Comparison of ENCODE assay signal across 9 mouse cellular contexts in the genomic region with DNA sequence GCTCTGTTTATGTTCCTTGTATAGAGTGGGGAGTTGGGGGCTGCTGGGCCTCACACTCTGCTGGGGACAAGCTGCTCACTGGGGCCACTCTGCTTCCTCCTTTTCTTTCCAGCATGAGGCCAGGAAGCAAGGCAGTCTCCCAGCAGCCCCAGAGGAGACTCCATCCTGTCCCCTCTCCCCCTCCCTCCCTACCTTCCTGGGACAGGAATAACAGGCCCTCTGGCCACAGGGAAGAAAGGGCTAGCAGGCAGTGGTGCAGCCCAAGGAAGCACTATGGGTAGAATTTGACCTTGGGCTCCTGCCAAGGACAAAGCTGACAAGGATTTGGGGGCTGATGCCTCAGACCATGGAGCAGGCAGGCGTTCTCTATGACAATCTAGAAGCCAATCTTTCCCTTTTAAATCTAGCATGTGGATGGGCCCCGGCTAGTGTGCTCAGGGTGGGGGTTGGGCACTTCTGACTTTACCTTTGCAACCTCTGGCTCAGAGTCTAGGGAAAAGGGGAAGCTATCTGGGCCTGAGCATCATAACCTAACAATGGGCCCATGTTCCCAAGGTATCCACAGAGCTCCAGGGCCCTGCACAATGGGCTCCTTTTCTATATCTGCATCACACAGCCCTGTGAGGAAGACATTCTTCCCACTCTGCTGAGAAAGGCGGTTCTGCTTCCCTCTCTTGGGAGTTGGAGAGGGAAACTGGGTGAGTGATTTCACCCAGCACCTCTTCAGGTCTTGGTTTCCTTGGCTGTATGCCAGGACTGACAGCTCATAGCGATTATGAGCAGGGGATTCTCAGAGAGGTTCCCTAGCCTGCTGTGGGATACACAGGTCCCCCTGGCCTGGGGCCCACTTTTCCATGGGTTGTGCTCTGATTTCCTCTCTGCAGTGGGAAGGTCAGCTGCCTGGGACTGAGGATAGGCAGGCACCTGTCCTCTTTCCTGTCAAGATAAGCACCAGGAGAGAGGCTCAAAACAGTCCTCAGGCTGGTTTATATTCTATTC. TPM values are rescaled to one million over a fixed set of nuclear protein-coding genes. Genes with fewer than 3 reads are reported as not detected.
A peak's percentile ranks its signal among the peaks of the same experiment; 100 is the strongest.
DNase-seq lines count a peak whose midpoint lies in the region; ATAC-seq and TF ChIP-seq lines count a peak whose summit lies in the region.
"Had no signal": no experiment of that assay in that cellular context is flagged by ENCODE, and none has a peak within 500 bp of the region (broad histone marks: within the 10 kb centered on the region; RNA-seq: fewer than 3 reads in every experiment).

No protein-coding gene starts in this region.

- no peaks in the 10 kb centered on the region for H3K36me3 ChIP-seq in lung, embryonic 14.5 days (ENCODE audit: insufficient read depth)
- no peaks in the 10 kb centered on the region for H3K36me3 ChIP-seq in heart, postnatal 0 days (replicated peaks; ENCODE audit: control insufficient read depth, insufficient read depth, low read length)
- H3K36me3 ChIP-seq in liver, embryonic 12.5 days = peaks cover 72% of the 10 kb centered on the region

- TF ChIP-seq CTCF in lung, embryonic 14.5 days (IDR thresholded peaks at IDR 0.05; ENCODE audit: low read depth) = no peak
- TF ChIP-seq CTCF in heart, postnatal 0 days (IDR thresholded peaks at IDR 0.05; ENCODE audit: low read depth) = no peak

- H3K27me3 ChIP-seq in lung, embryonic 14.5 days (ENCODE audit: insufficient read depth, low read length) = no peaks in the 10 kb centered on the region
- no peaks in the 10 kb centered on the region for H3K27me3 ChIP-seq in heart, postnatal 0 days (ENCODE audit: control insufficient read depth, insufficient read depth, low read length)
- no peaks in the 10 kb centered on the region for H3K27me3 ChIP-seq in liver, embryonic 12.5 days (replicated peaks)

- DNase-seq in lung, embryonic 14.5 days = peak; percentile 86
- DNase-seq in lung, postnatal 25 days (ENCODE audit: low spot score) = no peak
- DNase-seq in heart, postnatal 0 days (ENCODE audit: low spot score) = peak; percentile 73
- DNase-seq in embryo, embryonic 10.5 days (ENCODE audit: low spot score) = no peak
- no peak for DNase-seq in c-Kit-positive CD71-positive TER-119-positive erythroid progenitor cells, embryonic 14.5 days (ENCODE audit: low spot score)
- no peak for DNase-seq in urinary bladder, postnatal 36 days (ENCODE audit: low spot score in 2 of 2)

- no peak overlapping the region for H3K4me2 ChIP-seq in lung, embryonic 14.5 days
- H3K4me2 ChIP-seq in heart, postnatal 0 days (ENCODE audit: low read depth, low read length) = 0 out of 2 replicates have a peak overlapping the region, but pooled peaks have one; percentile 1
- H3K4me2 ChIP-seq in liver, embryonic 12.5 days = no peak overlapping the region

- H3K9me3 ChIP-seq in lung, embryonic 14.5 days (ENCODE audit: low read depth, low read length) = no peaks in the 10 kb centered on the region
- no peaks in the 10 kb centered on the region for H3K9me3 ChIP-seq in heart, postnatal 0 days (replicated peaks; ENCODE audit: control insufficient read depth, low read length)
- no peaks in the 10 kb centered on the region for H3K9me3 ChIP-seq in liver, embryonic 12.5 days (replicated peaks)

- 10% methylated on average over 4 of the region's 4 CpGs for WGBS in lung, embryonic 14.5 days
- 17% methylated on average over 4 of the region's 4 CpGs for WGBS in heart, postnatal 0 days
- WGBS in liver, embryonic 12.5 days (ENCODE audit: insufficient replicate concordance) = 48% methylated on average over 4 of the region's 4 CpGs

- TF ChIP-seq EP300 in heart, postnatal 0 days (IDR thresholded peaks at IDR 0.05; ENCODE audit: low read depth) = 0 out of 2 replicates have a peak, but pooled peaks have one; percentile 15

- ATAC-seq in lung, embryonic 14.5 days (ENCODE audit: insufficient read depth) = peak; percentile 51
- ATAC-seq in heart, postnatal 0 days (ENCODE audit: insufficient read depth, low read depth) = peak; percentile 62
- ATAC-seq in liver, embryonic 12.5 days = no peak

- peak overlapping the region; percentile 89 for H3K27ac ChIP-seq in lung, embryonic 14.5 days (ENCODE audit: low read depth)
- H3K27ac ChIP-seq in brown adipose tissue, adult 24 weeks (replicated peaks; ENCODE audit: low read depth, low read length) = peak overlapping the region; percentile 87
- H3K27ac ChIP-seq in heart, postnatal 0 days (ENCODE audit: low read depth) = peak overlapping the region; percentile 82
- H3K27ac ChIP-seq in liver, embryonic 12.5 days = peak overlapping the region; percentile 68
- H3K27ac ChIP-seq: macrophage had no signal

- H3K4me1 ChIP-seq in lung, embryonic 14.5 days (ENCODE audit: insufficient read depth) = peaks cover 16% of the 10 kb centered on the region
- H3K4me1 ChIP-seq in brown adipose tissue, adult 24 weeks (ENCODE audit: control insufficient read depth, insufficient read depth, insufficient read length, low read length) = peaks cover 8% of the 10 kb centered on the region; the same call in 1 of the 2 replicates
- H3K4me1 ChIP-seq in heart, postnatal 0 days (ENCODE audit: control insufficient read depth, insufficient read depth) = peaks cover 31% of the 10 kb centered on the region
- H3K4me1 ChIP-seq in liver, embryonic 12.5 days = peaks cover 63% of the 10 kb centered on the region

- H3K9ac ChIP-seq in lung, embryonic 14.5 days = no peak overlapping the region
- 0 out of 2 replicates have a peak overlapping the region, but pooled peaks have one; percentile 10 for H3K9ac ChIP-seq in heart, postnatal 0 days (replicated peaks; ENCODE audit: low read depth, low read length)
- H3K9ac ChIP-seq in liver, embryonic 12.5 days = no peak overlapping the region

- no peak overlapping the region for H3K4me3 ChIP-seq in lung, embryonic 14.5 days (ENCODE audit: low read depth, low read length)
- H3K4me3 ChIP-seq in brown adipose tissue, adult 24 weeks (ENCODE audit: insufficient read depth, low read depth, low read length) = no peak overlapping the region
- no peak overlapping the region for H3K4me3 ChIP-seq in heart, postnatal 0 days (ENCODE audit: low read depth, low read length)
- H3K4me3 ChIP-seq in liver, embryonic 12.5 days = no peak overlapping the region

RNA-seq across cellular contexts. Expression of gene 4930404H24Rik, which starts 17.2 kb away (rescaled TPM):
- not detected in 2 replicates for polyA plus RNA-seq in lung, embryonic 14.5 days (2014; fragmentation: Nextera tagmentation; extraction: Ambion mirVana)
- not detected in 2 replicates for polyA plus RNA-seq in brown adipose tissue, adult 24 weeks (2012; ENCODE audit: insufficient read depth, insufficient read length, missing spikeins)
- total RNA-seq in heart, postnatal 0 days (2014; rRNA removed; ENCODE audit: low replicate concordance) = not detected in 2 replicates
- 0.45 TPM in 1 of 2 replicates, not detected in the other for polyA plus RNA-seq in heart, postnatal 0 days (2015; fragmentation: Nextera tagmentation; extraction: Ambion mirVana)
- polyA plus RNA-seq in liver, embryonic 12.5 days (2016; fragmentation: Nextera tagmentation; extraction: Ambion mirVana) = not detected in 2 replicates
- polyA plus RNA-seq: macrophage had no signal

RNA-seq across cellular contexts. Expression of gene Nol4l, which starts 54.4 kb away (rescaled TPM):
- 13.6 and 13.9 TPM in 2 replicates for polyA plus RNA-seq in lung, embryonic 14.5 days (2014; fragmentation: Nextera tagmentation; extraction: Ambion mirVana)
- 3.4 and 7.1 TPM in 2 replicates for polyA plus RNA-seq in brown adipose tissue, adult 24 weeks (2012; ENCODE audit: insufficient read depth, insufficient read length, missing spikeins)
- 10.2 and 13.1 TPM in 2 replicates for total RNA-seq in heart, postnatal 0 days (2014; rRNA removed; ENCODE audit: low replicate concordance)
- polyA plus RNA-seq in heart, postnatal 0 days (2015; fragmentation: Nextera tagmentation; extraction: Ambion mirVana) = 4.3 TPM in 2 replicates
- polyA plus RNA-seq in liver, embryonic 12.5 days (2016; fragmentation: Nextera tagmentation; extraction: Ambion mirVana) = 9.3 and 9.8 TPM in 2 replicates

Comparison
In these comparisons a context has a peak if more than half of its experiments do, and no peak if none do; other contexts are left out.
1. DNase-seq: peak in lung, embryonic 14.5 days (single experiment) and heart, postnatal 0 days (single experiment); none in lung, postnatal 25 days (single experiment), embryo, embryonic 10.5 days (single experiment), c-Kit-positive CD71-positive TER-119-positive erythroid progenitor cells, embryonic 14.5 days (single experiment) and urinary bladder, postnatal 36 days (0 of 2).
2. Peak in every context shown above with its lines, with median percentiles within 50 percentile points of each other: H3K27ac ChIP-seq.